Mouse (Mus musculus): ENCODE data around the gene Gss. TPM values are rescaled to one million over a fixed set of nuclear protein-coding genes. Genes with fewer than 3 reads are reported as not detected.

The Gss gene
- polyA plus RNA-seq (2015; fragmentation: Nextera tagmentation; extraction: Ambion mirVana): 20.0 and 26.9 TPM in 2 replicates

- under 1% methylated on average over 53 of the region's 53 CpGs for WGBS
- Histone ChIP-seq H3K27ac (peak within 1 kb of the TSS; percentile 93), H3K9ac (peak within 1 kb of the TSS; percentile 85), H3K9me3 (replicated peaks) (no peaks in the 10 kb centered on the region), H3K27me3 (no peaks in the 10 kb centered on the region), H3K4me3 (peak within 1 kb of the TSS; percentile 77), H3K4me1 (replicated peaks) (peaks cover 17% of the 10 kb centered on the region), H3K4me2 (peak within 1 kb of the TSS; percentile 86), H3K36me3 (no peaks in the 10 kb centered on the region)
- ATAC-seq (replicated peaks; ENCODE audit: insufficient number of reproducible peaks, insufficient read depth, low FRiP score, low read depth): peak; percentile 93
These were observed at the start of gene Gss for GRCm38 (mm10) chr2:155592137-155592853. TSS of gene Gss (minus strand) at chr2:155592810.

- Histone ChIP-seq H3K9ac (no peak overlapping the region), H3K4me2 (no peak overlapping the region), H3K27me3 (no peaks in the 10 kb centered on the region), H3K4me1 (replicated peaks) (no peaks in the 10 kb centered on the region), H3K36me3 (peaks cover 79% of the 10 kb centered on the region), H3K9me3 (replicated peaks) (no peaks in the 10 kb centered on the region), H3K27ac (no peak overlapping the region), H3K4me3 (no peak overlapping the region)
- WGBS: 81% methylated on average over 18 of the region's 18 CpGs
- ATAC-seq (replicated peaks; ENCODE audit: insufficient number of reproducible peaks, insufficient read depth, low FRiP score, low read depth): no peak
These were observed 49.2 kb upstream of the Gss start for GRCm38 (mm10) chr2:155641540-155642472.

GRCm38 (mm10) chr2:155640656-155641055, 48.0 kb upstream of the Gss start:
- no peak overlapping the region for H3K4me2 ChIP-seq
- ATAC-seq (replicated peaks; ENCODE audit: insufficient number of reproducible peaks, insufficient read depth, low FRiP score, low read depth): no peak
- no peaks in the 10 kb centered on the region for H3K9me3 ChIP-seq (replicated peaks)
- H3K27me3 ChIP-seq: no peaks in the 10 kb centered on the region
- no peak overlapping the region for H3K9ac ChIP-seq
- H3K27ac ChIP-seq: no peak overlapping the region
- no peaks in the 10 kb centered on the region for H3K4me1 ChIP-seq (replicated peaks)
- WGBS: 85% methylated on average over 6 of the region's 6 CpGs
- peaks cover 84% of the 10 kb centered on the region for H3K36me3 ChIP-seq
- no peak overlapping the region for H3K4me3 ChIP-seq

GRCm38 (mm10) chr2:155637411-155637810, 44.8 kb upstream of the Gss start:
- ATAC-seq (replicated peaks; ENCODE audit: insufficient number of reproducible peaks, insufficient read depth, low FRiP score, low read depth): no peak
- no peak overlapping the region for H3K27ac ChIP-seq
- H3K36me3 ChIP-seq: peaks cover 89% of the 10 kb centered on the region
- no peak overlapping the region for H3K4me2 ChIP-seq
- H3K9ac ChIP-seq: no peak overlapping the region
- WGBS: 81% methylated on average over 4 of the region's 4 CpGs
- H3K9me3 ChIP-seq (replicated peaks): no peaks in the 10 kb centered on the region
- H3K4me1 ChIP-seq (replicated peaks): peaks cover 13% of the 10 kb centered on the region
- no peaks in the 10 kb centered on the region for H3K27me3 ChIP-seq
- no peak overlapping the region for H3K4me3 ChIP-seq

GRCm38 (mm10) chr2:155636881-155637280, 44.3 kb upstream of the Gss start:
- Histone ChIP-seq H3K4me3 (no peak overlapping the region), H3K27ac (no peak overlapping the region), H3K9me3 (replicated peaks) (no peaks in the 10 kb centered on the region), H3K36me3 (peaks cover 93% of the 10 kb centered on the region), H3K4me2 (no peak overlapping the region), H3K9ac (no peak overlapping the region), H3K27me3 (no peaks in the 10 kb centered on the region), H3K4me1 (replicated peaks) (peaks cover 13% of the 10 kb centered on the region)
- no peak for ATAC-seq (replicated peaks; ENCODE audit: insufficient number of reproducible peaks, insufficient read depth, low FRiP score, low read depth)

GRCm38 (mm10) chr2:155635961-155636360, 43.4 kb upstream of the Gss start:
- Histone ChIP-seq H3K27ac (peak overlapping the region; percentile 53; the same call in 1 of the 2 replicates), H3K4me2 (no peak overlapping the region), H3K9ac (no peak overlapping the region), H3K27me3 (peaks cover 5% of the 10 kb centered on the region; the same call in 1 of the 2 replicates), H3K9me3 (replicated peaks) (no peaks in the 10 kb centered on the region), H3K4me3 (no peak overlapping the region), H3K36me3 (peaks cover 93% of the 10 kb centered on the region), H3K4me1 (replicated peaks) (peaks cover 13% of the 10 kb centered on the region)
- WGBS: 88% methylated on average over 8 of the region's 8 CpGs
- no peak for ATAC-seq (replicated peaks; ENCODE audit: insufficient number of reproducible peaks, insufficient read depth, low FRiP score, low read depth)

GRCm38 (mm10) chr2:155634562-155634961, 42.0 kb upstream of the Gss start:
- WGBS: 75% methylated on average over 8 of the region's 8 CpGs
- Histone ChIP-seq H3K9me3 (replicated peaks) (no peaks in the 10 kb centered on the region), H3K4me3 (no peak overlapping the region), H3K36me3 (peaks cover 94% of the 10 kb centered on the region), H3K4me2 (no peak overlapping the region), H3K4me1 (replicated peaks) (peaks cover 23% of the 10 kb centered on the region), H3K9ac (no peak overlapping the region), H3K27me3 (peaks cover 19% of the 10 kb centered on the region), H3K27ac (peak overlapping the region; percentile 53)
- ATAC-seq (replicated peaks; ENCODE audit: insufficient number of reproducible peaks, insufficient read depth, low FRiP score, low read depth): no peak

GRCm38 (mm10) chr2:155633731-155634130, 41.1 kb upstream of the Gss start:
- Histone ChIP-seq H3K4me2 (no peak overlapping the region), H3K27me3 (peaks cover 26% of the 10 kb centered on the region), H3K9me3 (replicated peaks) (no peaks in the 10 kb centered on the region), H3K36me3 (peaks cover 96% of the 10 kb centered on the region), H3K27ac (no peak overlapping the region), H3K4me3 (no peak overlapping the region), H3K9ac (no peak overlapping the region), H3K4me1 (replicated peaks) (peaks cover 32% of the 10 kb centered on the region)
- 85% methylated on average over 9 of the region's 9 CpGs for WGBS
- ATAC-seq (replicated peaks; ENCODE audit: insufficient number of reproducible peaks, insufficient read depth, low FRiP score, low read depth): no peak

- Histone ChIP-seq H3K4me1 (replicated peaks) (peaks cover 35% of the 10 kb centered on the region), H3K4me3 (no peak overlapping the region), H3K4me2 (no peak overlapping the region), H3K9ac (no peak overlapping the region), H3K9me3 (replicated peaks) (no peaks in the 10 kb centered on the region), H3K36me3 (peaks cover 98% of the 10 kb centered on the region), H3K27ac (0 out of 2 replicates have a peak overlapping the region, but pooled peaks have one; percentile 24), H3K27me3 (peaks cover 32% of the 10 kb centered on the region)
- 59% methylated on average over 19 of the region's 19 CpGs for WGBS
- ATAC-seq (replicated peaks; ENCODE audit: insufficient number of reproducible peaks, insufficient read depth, low FRiP score, low read depth): no peak
These were observed 40.5 kb upstream of the Gss start for GRCm38 (mm10) chr2:155633121-155633520.

- no peak for ATAC-seq (replicated peaks; ENCODE audit: insufficient number of reproducible peaks, insufficient read depth, low FRiP score, low read depth)
- Histone ChIP-seq H3K27me3 (peaks cover 32% of the 10 kb centered on the region), H3K4me2 (no peak overlapping the region), H3K9me3 (replicated peaks) (no peaks in the 10 kb centered on the region), H3K4me1 (replicated peaks) (peaks cover 35% of the 10 kb centered on the region), H3K4me3 (no peak overlapping the region), H3K9ac (no peak overlapping the region), H3K36me3 (peaks cover 98% of the 10 kb centered on the region), H3K27ac (no peak overlapping the region)
- 73% methylated on average over 30 of the region's 30 CpGs for whole genome bisulfite sequencing
These were observed 39.7 kb upstream of the Gss start for GRCm38 (mm10) chr2:155632138-155632936.
